Mouse (Mus musculus) kidney, postnatal 0 days (tissue): ENCODE results near the gene Fcgr1. TPM values are rescaled to one million over a fixed set of nuclear protein-coding genes. Genes with fewer than 3 reads are reported as not detected.
A peak's percentile ranks its signal among the peaks of the same experiment; 100 is the strongest.

Experiments used
- ATAC-seq: fragments of 200-750 bp; cut with Nextera tagmentation; replicated peaks from 2 replicates; pipeline ENCODE4 v1.8.0; 2017; ENCODE audit warnings: low read depth, moderate number of reproducible peaks, moderate TSS enrichment, moderate library complexity; ENCODE audit not compliant: low FRiP score
- DNase-seq: peaks from one replicate; pipeline ENCODE4 v3.0.0-alpha.2; 2016; ENCODE audit warnings: low spot score
- H3K27ac ChIP-seq: fragments of 300-500 bp; sonication (generic); 2 replicates; pipeline ENCODE4 v1.5.1; 2014; ENCODE audit warnings: mild to moderate bottlenecking
- H3K27me3 ChIP-seq: fragments of 300-500 bp; sonication (generic); 2 replicates; pipeline ENCODE4 v1.6.1; 2014; ENCODE audit warnings: low read length, mixed read lengths; ENCODE audit not compliant: insufficient read depth
- H3K36me3 ChIP-seq: fragments of 300-500 bp; sonication (generic); 2 replicates; pipeline ENCODE4 v1.6.1; 2014; ENCODE audit warnings: low read length, mixed read lengths; ENCODE audit not compliant: insufficient read depth
- H3K4me1 ChIP-seq: fragments of 300-500 bp; sonication (generic); replicated peaks from 2 replicates; pipeline ENCODE4 v1.6.1; 2014; ENCODE audit warnings: antibody characterized with exemption, low read length, mixed read lengths; ENCODE audit not compliant: insufficient read depth
- H3K4me2 ChIP-seq: fragments of 300-500 bp; sonication (generic); 2 replicates; pipeline ENCODE4 v1.6.1; 2014; ENCODE audit warnings: mild to moderate bottlenecking, low read length, moderate library complexity, mixed read lengths
- H3K4me3 ChIP-seq: fragments of 300-500 bp; sonication (generic); replicated peaks from 2 replicates; pipeline ENCODE4 v1.5.1; 2014; ENCODE audit warnings: low read depth, low read length
- H3K9ac ChIP-seq: fragments of 300-500 bp; sonication (generic); 2 replicates; pipeline ENCODE4 v1.6.1; 2014; ENCODE audit warnings: low read depth, low read length
- H3K9me3 ChIP-seq: fragments of 300-500 bp; sonication (generic); replicated peaks from 2 replicates; pipeline ENCODE4 v1.6.1; 2016; ENCODE audit warnings: low read length, inconsistent platforms, mixed read lengths
- CTCF ChIP-seq: IDR thresholded peaks from 2 replicates; pipeline ENCODE4 v1.5.1; 2016; ENCODE audit warnings: antibody characterized with exemption, low read depth, mild to moderate bottlenecking, moderate library complexity
- WGBS: fragments of 180-500 bp; shearing (Covaris S2); extraction: QIAGEN DNeasy Blood & Tissue Kit; methylation state at CpG from one replicate; pipeline ENCODE4 v1.1.7; 2014; 5-methylcytosine and 5-hydroxymethylcytosine counted together
- microRNA-seq: library from miRNA; unstranded; fragments of <30 nt; microRNA quantifications from one replicate; pipeline ENCODE4, GENCODE M21; 2016
- polyA plus RNA-seq: library from polyadenylated mRNA; unstranded; fragments of >200 nt; fragmentation: Nextera tagmentation; extraction: Ambion mirVana; gene quantifications from 2 replicates; pipeline ENCODE4 v1.2.1, GENCODE M21; 2015

The Fcgr1 gene
- polyA plus RNA-seq, 1 experiment from 2014 or later = 2.0 TPM

GRCm38 (mm10) chr3:96237904-96238511 is 55.8 kb downstream of the Fcgr1 start:
- no peak for TF ChIP-seq CTCF
- H3K4me1 ChIP-seq = peaks cover 7% of the 10 kb centered on the region
- DNase-seq (peak; percentile 36), ATAC-seq (no peak)
- WGBS = 3% methylated on average over 12 of the region's 12 CpGs
- 0 out of 2 replicates have a peak overlapping the region, but pooled peaks have one; percentile 19 for H3K27ac ChIP-seq
- peak overlapping the region; percentile 49 for H3K4me2 ChIP-seq
- no peaks in the 10 kb centered on the region for H3K27me3 ChIP-seq
- peak overlapping the region; percentile 58 for H3K9ac ChIP-seq
- no peaks in the 10 kb centered on the region for H3K9me3 ChIP-seq
- no peaks in the 10 kb centered on the region for H3K36me3 ChIP-seq
- peak overlapping the region; percentile 31 for H3K4me3 ChIP-seq

GRCm38 (mm10) chr3:96237335-96237903 is 56.4 kb downstream of the Fcgr1 start:
- H3K4me3 ChIP-seq = peak overlapping the region; percentile 31
- peak overlapping the region; percentile 49 for H3K4me2 ChIP-seq
- H3K9ac ChIP-seq = peak overlapping the region; percentile 58
- peaks cover 7% of the 10 kb centered on the region for H3K4me1 ChIP-seq
- DNase-seq (peak; percentile 38), ATAC-seq (no peak)
- H3K36me3 ChIP-seq = no peaks in the 10 kb centered on the region
- H3K27ac ChIP-seq = 0 out of 2 replicates have a peak overlapping the region, but pooled peaks have one; percentile 10
- H3K27me3 ChIP-seq = no peaks in the 10 kb centered on the region
- 12% methylated on average over 7 of the region's 7 CpGs for WGBS
- no peaks in the 10 kb centered on the region for H3K9me3 ChIP-seq
- TF ChIP-seq CTCF = no peak

DNA sequence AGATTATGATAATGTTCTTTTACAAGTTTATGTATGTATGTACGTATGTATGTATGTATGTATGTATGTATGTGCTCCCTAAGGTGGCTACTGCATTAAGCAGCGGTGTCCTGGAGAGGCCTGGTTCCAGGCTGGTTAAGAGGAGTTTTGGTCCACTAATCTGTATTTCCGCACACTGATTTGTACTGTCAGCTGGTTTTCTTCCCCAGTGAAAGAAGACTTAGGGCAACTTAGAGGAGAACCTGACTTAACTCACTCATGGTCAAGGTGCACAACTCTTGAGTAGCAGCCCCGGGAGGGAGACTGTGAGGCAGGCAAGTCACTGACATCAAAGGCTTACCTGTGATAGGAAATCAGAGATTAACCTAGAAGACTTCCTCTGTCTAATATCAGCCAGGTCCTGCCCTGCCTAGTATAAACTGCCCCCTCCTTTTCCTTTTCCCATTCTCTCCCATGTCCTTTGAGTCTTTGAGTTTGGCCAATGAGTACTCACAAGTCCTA is 56.9 kb downstream of the Fcgr1 start:
- no peaks in the 10 kb centered on the region for H3K36me3 ChIP-seq
- no peak for TF ChIP-seq CTCF
- H3K4me2 ChIP-seq = peak overlapping the region; percentile 49
- H3K4me1 ChIP-seq = peaks cover 7% of the 10 kb centered on the region
- H3K4me3 ChIP-seq = peak overlapping the region; percentile 31
- H3K27me3 ChIP-seq = no peaks in the 10 kb centered on the region
- DNase-seq (no peak), ATAC-seq (no peak)
- H3K9ac ChIP-seq = peak overlapping the region; percentile 58; the same call in 1 of the 2 replicates
- 69% methylated on average over 4 of the region's 4 CpGs for WGBS
- no peaks in the 10 kb centered on the region for H3K9me3 ChIP-seq
- H3K27ac ChIP-seq = 0 out of 2 replicates have a peak overlapping the region, but pooled peaks have one; percentile 10

DNA sequence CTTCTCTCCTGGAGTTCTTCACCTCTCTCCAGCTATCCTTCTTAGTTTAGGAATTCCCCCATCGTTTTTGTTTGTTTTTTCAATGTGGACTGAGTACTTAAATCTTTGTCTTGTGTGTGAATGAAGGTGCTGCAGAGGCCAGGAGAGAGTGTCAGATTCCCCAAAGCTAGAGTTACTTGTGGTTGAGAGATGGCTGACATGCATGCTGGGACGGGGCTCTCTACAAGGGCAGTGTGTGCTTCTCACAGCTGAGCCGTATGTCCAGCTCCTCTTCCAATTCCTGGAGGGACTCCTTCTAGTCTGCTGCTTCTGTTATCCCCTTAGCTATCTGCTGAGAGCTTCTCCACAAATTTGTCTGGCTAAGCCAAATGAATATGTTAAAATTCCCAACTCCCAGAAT is 57.9 kb downstream of the Fcgr1 start:
- Histone ChIP-seq H3K27me3 (no peaks in the 10 kb centered on the region), H3K9ac (no peak overlapping the region), H3K4me3 (no peak overlapping the region), H3K27ac (no peak overlapping the region), H3K4me2 (no peak overlapping the region), H3K9me3 (no peaks in the 10 kb centered on the region), H3K36me3 (no peaks in the 10 kb centered on the region), H3K4me1 (peaks cover 7% of the 10 kb centered on the region)
- 43% methylated on average over 3 of the region's 3 CpGs for WGBS
- DNase-seq (peak; percentile 27), ATAC-seq (no peak)
- TF ChIP-seq CTCF = no peak

- no peak overlapping the region for H3K27ac ChIP-seq
- no peaks in the 10 kb centered on the region for H3K36me3 ChIP-seq
- WGBS = 84% methylated on average over 2 of the region's 2 CpGs
- H3K9me3 ChIP-seq = no peaks in the 10 kb centered on the region
- H3K4me3 ChIP-seq = no peak overlapping the region
- no peak for ATAC-seq
- DNase-seq = no peak
- H3K27me3 ChIP-seq = no peaks in the 10 kb centered on the region
- no peak overlapping the region for H3K4me2 ChIP-seq
- no peak overlapping the region for H3K9ac ChIP-seq
- no peak for TF ChIP-seq CTCF
- peaks cover 7% of the 10 kb centered on the region; the same call in 1 of the 2 replicates for H3K4me1 ChIP-seq
Measured at GRCm38 (mm10) chr3:96234914-96235313, 58.9 kb downstream of the Fcgr1 start.

Small RNA genes lying within 50 kb of the gene (microRNA-seq; reads per million reads assigned to microRNA genes)
- gene Gm47311 = not detected
- not detected for gene Gm47313

Other genes with a start within 250 kb of the Fcgr1 start
- gene Vps45, start 235.5 kb downstream of the Fcgr1 start, polyA plus RNA-seq = 38.1 and 41.9 TPM in 2 replicates
- gene Otud7b, start 189.4 kb downstream of the Fcgr1 start, polyA plus RNA-seq = 20.7 and 21.8 TPM in 2 replicates
- gene Mtmr11, start 132.0 kb downstream of the Fcgr1 start, polyA plus RNA-seq = 27.1 and 35.0 TPM in 2 replicates
- 128 and 138 TPM in 2 replicates for gene Sf3b4, start 121.6 kb downstream of the Fcgr1 start, polyA plus RNA-seq
- 9.4 and 12.2 TPM in 2 replicates for gene Sv2a, start 112.8 kb downstream of the Fcgr1 start, polyA plus RNA-seq
- 66.4 and 70.5 TPM in 2 replicates for gene Bola1, start 74.3 kb downstream of the Fcgr1 start, polyA plus RNA-seq
- not detected in 2 replicates for gene Hist2h2ab, start 74.1 kb downstream of the Fcgr1 start, polyA plus RNA-seq
- 7.5 and 8.5 TPM in 2 replicates for gene Hist2h2ac, start 73.1 kb downstream of the Fcgr1 start, polyA plus RNA-seq
- 8.7 and 8.9 TPM in 2 replicates for gene Hist2h2be, start 72.8 kb downstream of the Fcgr1 start, polyA plus RNA-seq
- gene Hist2h3c2, start 54.8 kb downstream of the Fcgr1 start, polyA plus RNA-seq = 2.1 and 2.3 TPM in 2 replicates
- gene Hist2h2aa2, start 53.7 kb downstream of the Fcgr1 start, polyA plus RNA-seq = 86.7 and 107 TPM in 2 replicates
- 30.9 and 33.5 TPM in 2 replicates for gene Hist2h2aa1, start 48.5 kb downstream of the Fcgr1 start, polyA plus RNA-seq
- 0.62 and 1.0 TPM in 2 replicates for gene Hist2h3c1, start 47.3 kb downstream of the Fcgr1 start, polyA plus RNA-seq
- gene Hist2h4, start 30.7 kb downstream of the Fcgr1 start, polyA plus RNA-seq = 9.6 and 9.9 TPM in 2 replicates
- gene Hist2h3b, start 25.3 kb downstream of the Fcgr1 start, polyA plus RNA-seq = 34.6 and 36.5 TPM in 2 replicates
- 4.9 and 5.4 TPM in 2 replicates for gene Hist2h2bb, start 24.2 kb downstream of the Fcgr1 start, polyA plus RNA-seq
- 0.40 and 0.51 TPM in 2 replicates for gene BC107364, start 158.3 kb upstream of the Fcgr1 start, polyA plus RNA-seq
- gene Hfe2, start 231.2 kb upstream of the Fcgr1 start, polyA plus RNA-seq = 0.07 and 0.10 TPM in 2 replicates